Mouse (Mus musculus) cerebellum, adult 8-10 months (tissue): ENCODE measurements at regions not wholly inside any gene's neighbourhood (a gene's known extent, or its start where the extent isn't known, plus 50 kb on each side); places are given as distances from the start of the nearest gene placed in this dataset.
"Not testable (repeated sequence)": the region's sequence is repeated elsewhere in the genome, so short reads cannot be mapped to it uniquely, and the experiment has no call there.

ENCODE experiments used
- DNase-seq: peaks from one replicate; pipeline ENCODE4 v3.0.0; 2022

DNA sequence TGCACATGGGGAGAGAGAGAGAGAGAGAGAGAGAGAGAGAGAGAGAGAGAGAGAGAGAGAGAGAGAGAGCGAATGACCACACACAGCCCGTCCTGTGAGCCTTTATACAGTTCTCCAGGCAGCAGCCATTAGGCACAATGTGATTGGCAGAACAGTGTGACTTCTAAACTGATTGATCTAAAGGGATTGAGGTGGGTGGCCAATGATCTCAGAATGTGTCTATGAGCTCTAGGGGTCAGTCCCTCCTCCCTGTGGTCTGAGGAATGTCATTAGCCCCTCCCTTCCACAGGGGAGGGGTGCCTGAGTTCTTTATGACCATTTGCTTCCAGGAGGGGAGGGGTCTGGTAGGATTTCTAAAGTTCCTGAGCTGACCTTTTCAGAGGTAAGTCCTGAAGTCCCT, 62.1 kb downstream of the Duxbl3 start:
- not testable (repeated sequence) for DNase-seq

DNA sequence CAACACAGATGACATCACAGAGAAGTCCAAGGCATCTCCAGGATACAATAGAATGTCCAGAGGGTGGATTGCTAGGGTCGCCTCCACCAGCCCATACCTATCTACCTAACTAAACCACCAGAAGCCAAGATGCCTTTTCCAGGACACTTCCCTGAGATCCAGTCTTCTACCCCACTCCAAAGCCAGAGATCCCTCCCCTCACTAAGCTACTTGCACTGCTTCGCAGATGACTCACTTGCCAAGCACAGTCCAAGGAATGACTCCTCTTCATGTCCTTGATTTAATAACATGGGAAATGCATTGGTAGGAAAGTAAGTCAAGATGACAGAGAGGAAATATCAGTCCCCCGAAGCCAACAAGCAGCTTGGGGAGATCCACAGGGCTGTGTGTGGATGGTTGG, 63.0 kb downstream of the Duxbl3 start:
- no peak for DNase-seq

DNA sequence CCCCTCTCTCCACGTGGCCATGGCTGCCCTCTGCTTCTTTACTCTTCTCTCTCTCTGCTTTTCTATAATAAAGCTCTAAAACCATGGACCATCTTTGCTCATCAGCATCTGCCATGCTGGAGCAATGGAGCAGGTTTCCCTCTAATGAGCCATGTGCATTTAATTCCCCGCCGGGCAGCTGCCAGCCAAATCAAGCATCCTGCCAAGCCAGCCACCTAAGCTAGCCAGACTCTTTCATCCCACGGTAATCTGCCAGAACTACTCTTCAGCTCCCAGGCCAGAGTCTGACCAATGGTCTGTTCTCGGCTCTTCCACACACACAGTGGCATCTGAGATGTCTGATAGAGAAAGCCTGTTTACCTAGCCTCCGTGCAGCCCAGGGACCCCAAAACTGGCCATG, 70.8 kb downstream of the Duxbl3 start:
- DNase-seq: peak; percentile 3

DNA sequence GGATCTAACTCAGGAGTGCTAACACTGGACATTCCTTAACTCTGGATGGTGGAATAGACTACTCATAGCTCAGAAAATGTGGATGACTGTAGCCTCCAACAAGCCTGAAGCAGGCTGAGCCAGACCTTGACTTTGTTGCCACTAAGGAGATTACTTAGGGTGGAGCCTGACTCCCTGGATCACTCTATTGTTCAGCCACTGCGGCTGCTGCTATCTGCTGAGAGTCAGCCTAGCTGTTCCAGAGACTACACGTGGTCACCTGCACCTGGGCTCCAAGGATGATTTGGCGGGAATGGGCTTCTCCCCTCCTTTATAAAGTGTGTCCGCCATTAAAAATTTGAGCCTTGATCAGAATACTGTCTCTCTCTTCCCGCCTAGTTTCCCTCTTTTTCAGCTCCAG, 83.3 kb downstream of the Duxbl3 start:
- DNase-seq: no peak

DNA sequence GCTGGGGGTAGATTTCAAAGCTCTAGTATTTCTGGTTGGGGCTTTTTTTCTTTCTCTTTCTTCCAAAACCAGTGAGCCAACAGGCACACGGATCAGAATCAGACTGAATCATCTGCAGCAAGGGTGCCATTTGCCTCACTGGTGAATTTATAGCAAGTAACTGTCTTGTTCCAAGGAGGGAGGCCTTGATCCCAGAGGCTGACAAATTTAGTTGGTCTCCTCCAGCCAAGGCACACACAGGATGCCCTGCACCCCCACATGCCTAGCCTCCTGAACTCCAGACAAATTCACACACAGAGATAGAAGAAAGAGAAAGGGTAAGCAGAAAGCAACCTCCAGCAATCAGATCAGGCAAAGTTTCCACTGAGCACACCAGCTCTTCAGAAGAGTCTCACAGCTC, 87.5 kb downstream of the Duxbl3 start:
- DNase-seq: no peak

DNA sequence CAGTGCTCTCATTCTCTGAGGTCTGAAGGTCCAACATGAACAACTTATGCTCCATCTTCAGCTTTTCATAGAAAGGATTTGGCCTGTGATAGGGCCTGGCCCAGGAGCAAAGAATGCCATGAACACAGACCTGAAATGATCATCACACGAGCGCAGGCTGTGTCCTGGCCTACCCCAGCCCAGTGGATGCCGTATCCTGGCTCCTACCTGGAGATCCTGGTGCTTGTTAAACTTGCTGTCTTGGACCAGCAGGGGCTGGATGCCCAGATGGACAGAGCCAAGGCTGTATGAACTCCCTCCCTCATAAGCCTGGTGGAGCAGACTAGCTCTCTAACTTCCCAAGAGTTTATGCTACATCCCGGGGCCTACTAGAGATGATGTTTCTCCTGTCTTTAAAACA, 89.5 kb downstream of the Duxbl3 start:
- no peak for DNase-seq

DNA sequence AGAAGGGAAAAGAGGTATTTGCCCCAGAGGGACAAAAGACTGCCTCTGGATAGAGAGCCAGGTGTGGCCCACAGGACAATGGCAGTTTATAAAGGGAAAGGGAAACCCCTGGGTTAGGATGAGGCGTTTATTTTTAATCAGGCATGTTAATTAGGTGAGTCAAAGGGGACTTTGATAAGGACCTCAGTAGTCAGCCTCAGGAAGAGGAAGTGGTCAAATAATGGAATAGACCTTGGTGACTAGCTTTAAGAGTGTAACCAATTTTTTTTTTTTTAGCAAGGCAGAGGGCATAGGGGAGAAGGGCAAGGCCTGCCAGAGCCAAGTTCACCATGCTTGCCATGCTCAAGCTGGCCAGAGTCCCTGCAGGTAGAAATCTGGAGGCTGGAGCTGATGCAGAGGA, 95.2 kb downstream of the Duxbl3 start:
- no peak for DNase-seq

GRCm38 (mm10) chr14:26357242-26357641, 99.5 kb downstream of the Duxbl3 start:
- DNase-seq: no peak

DNA sequence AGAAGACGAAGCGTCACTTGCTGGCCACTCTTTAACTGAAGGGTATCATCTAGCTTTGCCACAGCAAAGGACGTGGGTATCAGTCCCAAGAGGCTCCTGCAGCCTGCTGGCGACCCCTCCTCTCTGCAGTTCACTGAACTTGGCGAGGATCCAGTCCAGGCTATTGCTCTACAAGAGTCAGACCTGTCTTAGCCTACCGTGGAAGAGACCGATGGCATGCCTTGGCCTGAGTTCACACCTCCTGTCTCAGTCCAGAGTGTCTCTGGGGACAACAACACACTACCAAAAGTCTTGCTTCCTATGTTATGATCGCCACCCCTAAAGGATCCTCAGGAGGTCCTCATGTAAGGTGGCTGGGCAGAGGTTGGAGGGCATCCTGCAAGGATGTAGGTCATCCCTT, 100.2 kb downstream of the Duxbl3 start:
- no peak for DNase-seq

GRCm38 (mm10) chr14:26360071-26360470, 102.3 kb downstream of the Duxbl3 start:
- DNase-seq: no peak

GRCm38 (mm10) chr14:26361206-26361605, 103.4 kb downstream of the Duxbl3 start:
- DNase-seq: no peak
